Comparison of ENCODE assay signal across 18 mouse cellular contexts in the genomic region with DNA sequence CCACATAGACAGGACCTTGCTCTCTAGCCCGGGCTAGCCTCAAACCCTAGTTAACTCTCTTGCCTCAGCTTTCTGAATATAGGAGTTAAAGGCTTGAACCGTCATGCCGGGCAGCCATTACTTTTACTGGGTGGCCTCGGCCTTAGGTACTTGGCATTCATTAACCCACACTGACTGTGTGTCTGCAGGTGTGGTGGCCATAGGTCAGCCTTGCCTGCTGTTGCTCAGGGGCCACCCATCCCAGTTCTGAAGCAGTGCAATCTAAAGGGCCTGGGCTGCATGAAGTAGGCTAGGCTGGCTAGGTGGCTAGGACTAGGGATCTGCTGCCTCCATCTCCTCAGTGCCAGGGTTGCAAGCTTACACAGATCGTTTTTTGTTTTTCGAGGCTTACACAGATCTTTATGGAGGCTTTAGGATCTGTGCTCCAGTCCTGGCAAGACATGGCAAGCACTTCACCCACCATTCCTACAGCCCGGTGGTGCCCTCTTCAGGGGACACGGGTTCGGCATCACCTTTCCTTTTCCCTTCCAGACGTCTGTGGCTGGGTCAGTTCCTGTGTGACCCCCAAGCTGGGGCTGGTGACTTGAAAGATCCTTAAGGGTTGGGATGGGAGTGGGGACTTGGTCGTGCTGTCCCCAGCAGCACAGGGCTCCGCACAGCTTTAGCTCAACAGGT. TPM values are rescaled to one million over a fixed set of nuclear protein-coding genes. Genes with fewer than 3 reads are reported as not detected.
DNase-seq lines count a peak whose midpoint lies in the region; ATAC-seq and TF ChIP-seq lines count a peak whose summit lies in the region.
"Had no signal": no experiment of that assay in that cellular context is flagged by ENCODE, and none has a peak within 500 bp of the region (broad histone marks: within the 10 kb centered on the region; RNA-seq: fewer than 3 reads in every experiment).

No protein-coding gene starts in this region.

- H3K4me1 ChIP-seq in intestine, embryonic 15.5 days (replicated peaks), result peaks cover 21% of the 10 kb centered on the region; the same call in 1 of the 2 replicates
- peaks cover 17% of the 10 kb centered on the region for H3K4me1 ChIP-seq in liver, embryonic 16.5 days (ENCODE audit: control insufficient read depth, low read depth, low read length)
- H3K4me1 ChIP-seq: limb, embryonic 15.5 days had no signal

- peak; percentile 82 for ATAC-seq in intestine, embryonic 15.5 days
- ATAC-seq in liver, embryonic 16.5 days (ENCODE audit: low read depth), result peak; percentile 45
- no peak for ATAC-seq in frontal cortex, adult (ENCODE audit: low TSS enrichment)
- ATAC-seq: forebrain, embryonic 14.5 days had no signal

- peak overlapping the region; percentile 49 for H3K4me2 ChIP-seq in intestine, embryonic 15.5 days (replicated peaks)
- peak overlapping the region; percentile 53 for H3K4me2 ChIP-seq in liver, embryonic 16.5 days (ENCODE audit: low read depth, low read length)
- H3K4me2 ChIP-seq: heart, embryonic 11.5 days; limb, embryonic 15.5 days had no signal

- WGBS in intestine, embryonic 15.5 days, result 73% methylated on average over 12 of the region's 12 CpGs
- WGBS in liver, embryonic 16.5 days (ENCODE audit: insufficient replicate concordance), result 69% methylated on average over 12 of the region's 12 CpGs

- no peaks in the 10 kb centered on the region for H3K27me3 ChIP-seq in intestine, embryonic 15.5 days (replicated peaks)
- H3K27me3 ChIP-seq in liver, embryonic 16.5 days (ENCODE audit: control insufficient read depth, insufficient read depth, low read depth, low read length), result no peaks in the 10 kb centered on the region
- H3K27me3 ChIP-seq: limb, embryonic 15.5 days had no signal

- intact Hi-C loops in gastrocnemius, adult 2 months (cut with DNase I), result no loop called here
- intact Hi-C loops in gastrocnemius, postnatal 36 days (cut with DNase I), result no loop called here

- no peak overlapping the region for H3K4me3 ChIP-seq in gastrocnemius, adult 2 months
- H3K4me3 ChIP-seq in intestine, embryonic 15.5 days (replicated peaks), result peak overlapping the region; percentile 26
- peak overlapping the region; percentile 53 for H3K4me3 ChIP-seq in liver, embryonic 16.5 days (ENCODE audit: low read depth, low read length)
- H3K4me3 ChIP-seq: limb, embryonic 15.5 days had no signal

- H3K9ac ChIP-seq in intestine, embryonic 15.5 days, result no peak overlapping the region
- peak overlapping the region; percentile 40 for H3K9ac ChIP-seq in liver, embryonic 16.5 days (ENCODE audit: low read depth, low read length)
- H3K9ac ChIP-seq: limb, embryonic 15.5 days had no signal

- no peak for TF ChIP-seq CTCF in gastrocnemius, adult 2 months (IDR thresholded peaks at IDR 0.05)

- no peaks in the 10 kb centered on the region for H3K9me3 ChIP-seq in intestine, embryonic 15.5 days
- no peaks in the 10 kb centered on the region for H3K9me3 ChIP-seq in liver, embryonic 16.5 days (replicated peaks; ENCODE audit: control insufficient read depth, low read length)
- H3K9me3 ChIP-seq: limb, embryonic 15.5 days had no signal

- no peak overlapping the region for H3K27ac ChIP-seq in gastrocnemius, adult 2 months
- H3K27ac ChIP-seq in intestine, embryonic 15.5 days, result peak overlapping the region; percentile 68
- H3K27ac ChIP-seq in liver, embryonic 16.5 days (ENCODE audit: low read length), result peak overlapping the region; percentile 66
- H3K27ac ChIP-seq: limb, embryonic 15.5 days had no signal

- peaks cover 28% of the 10 kb centered on the region for H3K36me3 ChIP-seq in intestine, embryonic 15.5 days
- peaks cover 21% of the 10 kb centered on the region for H3K36me3 ChIP-seq in liver, embryonic 16.5 days (ENCODE audit: control insufficient read depth, insufficient read depth)

- DNase-seq in gastrocnemius, adult 2 months, result peak; percentile 9
- no peak for DNase-seq in gastrocnemius, postnatal 36 days
- DNase-seq in kidney, postnatal 10 days, result peak; percentile 45
- DNase-seq in spleen, postnatal 4 days (ENCODE audit: low spot score in 2 of 2), result no peak
- no peak for DNase-seq in spleen, adult 18-20 months
- DNase-seq: adrenal gland, adult 8-10 months; gastrocnemius, postnatal 10 days; heart, postnatal 36 days; lung, postnatal 36 days; midbrain, embryonic 14.5 days had no signal

RNA-seq across cellular contexts. Expression of gene C3, which starts 6.5 kb away (rescaled TPM):
- total RNA-seq in gastrocnemius, adult 2 months (2021), result 10 to 100 TPM; 10.3 to 24.5 TPM
- 10 to 100 TPM; 11.8 TPM for total RNA-seq in gastrocnemius, postnatal 36 days (2021)
- 4.3 and 7.7 TPM in 2 replicates for polyA plus RNA-seq in intestine, embryonic 15.5 days (2015; fragmentation: Nextera tagmentation; extraction: Ambion mirVana)
- 494 and 609 TPM in 2 replicates for polyA plus RNA-seq in liver, embryonic 16.5 days (2015; fragmentation: Nextera tagmentation; extraction: Ambion mirVana)

RNA-seq across cellular contexts. Expression of gene Gpr108, which starts 13.9 kb away (rescaled TPM):
- 10 to 100 TPM; 24.0 to 24.4 TPM for total RNA-seq in gastrocnemius, adult 2 months (2021)
- total RNA-seq in gastrocnemius, postnatal 36 days (2021), result 10 to 100 TPM; 20.5 to 22.6 TPM
- polyA plus RNA-seq in intestine, embryonic 15.5 days (2015; fragmentation: Nextera tagmentation; extraction: Ambion mirVana), result 32.6 and 34.7 TPM in 2 replicates
- polyA plus RNA-seq in liver, embryonic 16.5 days (2015; fragmentation: Nextera tagmentation; extraction: Ambion mirVana), result 11.4 and 12.6 TPM in 2 replicates

RNA-seq across cellular contexts. Expression of gene Trip10, which starts 14.9 kb away (rescaled TPM):
- 100 to 1,000 TPM; 170 to 176 TPM for total RNA-seq in gastrocnemius, adult 2 months (2021)
- total RNA-seq in gastrocnemius, postnatal 36 days (2021), result 100 to 1,000 TPM; 142 to 152 TPM
- 45.2 and 46.1 TPM in 2 replicates for polyA plus RNA-seq in intestine, embryonic 15.5 days (2015; fragmentation: Nextera tagmentation; extraction: Ambion mirVana)
- polyA plus RNA-seq in liver, embryonic 16.5 days (2015; fragmentation: Nextera tagmentation; extraction: Ambion mirVana), result 10.4 TPM in 2 replicates

RNA-seq across cellular contexts. Expression of gene Tnfsf14, which starts 40.4 kb away (rescaled TPM):
- not detected for total RNA-seq in gastrocnemius, adult 2 months (2021)
- total RNA-seq in gastrocnemius, postnatal 36 days (2021), result under 1 TPM in 1 of 2 experiments, not detected in 1; 0.18 TPM
- polyA plus RNA-seq in intestine, embryonic 15.5 days (2015; fragmentation: Nextera tagmentation; extraction: Ambion mirVana), result 0.23 and 0.29 TPM in 2 replicates
- 1.3 and 1.4 TPM in 2 replicates for polyA plus RNA-seq in liver, embryonic 16.5 days (2015; fragmentation: Nextera tagmentation; extraction: Ambion mirVana)
- total RNA-seq: heart, postnatal 36 days; layer of hippocampus, adult 18-20 months had no signal
- polyA plus RNA-seq: forebrain, embryonic 14.5 days; midbrain, embryonic 14.5 days; testis, adult 2 months had no signal

RNA-seq across cellular contexts. Expression of gene Vav1, which starts 44.5 kb away (rescaled TPM):
- total RNA-seq in gastrocnemius, adult 2 months (2021), result under 1 TPM; 0.46 to 0.56 TPM
- 1 to 10 TPM in 1 of 2 experiments, under 1 TPM in 1; 0.54 to 1.4 TPM for total RNA-seq in gastrocnemius, postnatal 36 days (2021)
- 3.2 TPM in 2 replicates for polyA plus RNA-seq in intestine, embryonic 15.5 days (2015; fragmentation: Nextera tagmentation; extraction: Ambion mirVana)
- polyA plus RNA-seq in liver, embryonic 16.5 days (2015; fragmentation: Nextera tagmentation; extraction: Ambion mirVana), result 13.7 and 14.4 TPM in 2 replicates

Comparison
In these comparisons a context has a peak if more than half of its experiments do, and no peak if none do; other contexts are left out.
1. DNase-seq: peak in gastrocnemius, adult 2 months (single experiment) and kidney, postnatal 10 days (single experiment); none in gastrocnemius, postnatal 36 days (0 of 2), spleen, postnatal 4 days (0 of 2) and spleen, adult 18-20 months (0 of 2).